Mouse (Mus musculus): Measurements from ENCODE around the gene Pomgnt2. TPM values are rescaled to one million over a fixed set of nuclear protein-coding genes. Genes with fewer than 3 reads are reported as not detected.

Pomgnt2 gene
- total and polyA plus RNA-seq, 3 experiments, result not detected

DNA sequence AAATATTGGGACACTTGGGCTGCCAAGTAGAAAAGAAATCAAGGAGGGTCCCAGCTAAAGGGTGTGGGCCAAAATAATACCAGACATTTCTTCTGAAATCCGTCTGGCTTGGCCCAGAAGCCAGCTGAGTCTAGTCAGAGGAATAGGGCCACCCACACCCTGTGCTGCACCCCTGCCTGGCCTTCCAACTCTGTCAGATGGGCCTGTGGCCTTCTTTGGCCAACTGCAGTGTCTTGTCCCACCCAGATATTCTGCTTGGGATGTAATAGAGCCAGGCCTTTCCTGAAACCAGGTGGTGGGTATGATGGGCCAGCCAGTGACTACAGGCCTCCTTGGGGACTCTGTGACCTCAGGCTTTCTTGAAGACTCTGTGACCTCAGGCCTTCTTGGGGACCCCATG is 23.7 kb downstream of the Pomgnt2 start:
- in situ Hi-C loops (cut with MboI; ENCODE audit: low pct_ligation_motif_present, low pct_unique_long_range_greater_than_20kb, low sequenced_read_pairs), result no loop called here
- H3K36me3 ChIP-seq (replicated peaks in 1 of 2; ENCODE audit: control insufficient read depth in 1 of 2, insufficient read depth in 1 of 2, low read length in 1 of 2), result no peaks in the 10 kb centered on the region

DNA sequence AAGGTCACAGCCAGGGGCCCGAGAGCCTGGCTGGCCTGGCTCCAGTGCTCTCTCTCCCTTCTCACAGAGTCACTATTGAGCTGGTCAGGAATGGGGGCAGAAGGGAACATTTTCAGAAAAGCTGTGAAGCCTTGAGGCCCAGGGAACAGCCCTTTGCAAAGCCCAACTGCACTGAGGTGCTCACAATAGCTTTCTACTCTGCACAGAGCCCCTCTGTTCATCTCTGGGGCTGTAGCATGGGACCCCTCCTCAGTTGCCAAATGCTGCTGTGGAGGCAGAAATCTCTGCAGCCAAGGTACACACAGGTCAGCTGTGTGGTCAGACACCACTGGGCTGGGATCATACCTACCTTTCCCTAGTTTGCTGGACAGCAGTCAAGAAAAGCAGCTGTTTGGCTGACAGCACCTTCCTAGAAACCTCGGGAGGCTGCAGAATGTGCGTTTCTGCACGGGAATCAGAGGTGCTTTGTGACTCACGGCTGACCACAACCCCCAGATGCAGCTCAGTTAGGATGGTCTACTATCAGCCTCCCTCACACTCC is 27.0 kb downstream of the Pomgnt2 start:
- Histone ChIP-seq H3K79me2 (replicated peaks; ENCODE audit: control insufficient read depth, extremely low read depth, insufficient read depth, poor library complexity, severe bottlenecking) (no peaks in the 10 kb centered on the region), H3K4me2 (ENCODE audit: insufficient read depth, low read depth, poor library complexity, severe bottlenecking) (no peak overlapping the region), H3K4me1 (ENCODE audit: control insufficient read depth in 1 of 2, insufficient read depth in 2 of 2) (peaks cover 3 to 4% of the 10 kb centered on the region in 2 experiments; a peak in 3 of 4 replicates), H3K9ac (ENCODE audit: insufficient read depth, low read depth) (no peak overlapping the region), H3K4me3 (replicated peaks in 1 of 3; ENCODE audit: low read depth in 2 of 3, low read length in 2 of 3, poor library complexity in 1 of 3) (no peak overlapping the region), H3K36me3 (replicated peaks in 1 of 2; ENCODE audit: control insufficient read depth in 1 of 2, insufficient read depth in 1 of 2, low read length in 1 of 2) (peaks cover 0 to 3% of the 10 kb centered on the region in 2 experiments), H3K27me3 (replicated peaks) (peaks cover 5% of the 10 kb centered on the region), H3K9me3 (replicated peaks; ENCODE audit: low read length) (no peaks in the 10 kb centered on the region), H3K27ac (ENCODE audit: insufficient read depth, low read depth) (no peak overlapping the region)
- dilution Hi-C loops (cut with MboI; ENCODE audit: extremely low pct_ligation_motif_present, extremely low pct_unique_long_range_greater_than_20kb, low sequenced_read_pairs) (no loop called here), in situ Hi-C loops (cut with MboI; ENCODE audit: low pct_ligation_motif_present, low pct_unique_long_range_greater_than_20kb, low sequenced_read_pairs) (no loop called here)
- DNase-seq (ENCODE audit: extremely low read depth), result no peak
- TF ChIP-seq ZC3H11A (IDR thresholded peaks at IDR 0.05; ENCODE audit: low read depth, low read length) (no peak), MXI1 (IDR thresholded peaks at IDR 0.05; ENCODE audit: low read depth, low read length) (no peak), NELFE (IDR thresholded peaks at IDR 0.05; ENCODE audit: low read depth, low read length) (no peak), ELF1 (IDR thresholded peaks at IDR 0.05; ENCODE audit: low read depth, low read length) (no peak), POLR2A (IDR thresholded peaks at IDR 0.05; ENCODE audit: low read depth, low read length) (no peak), KAT2A (IDR thresholded peaks at IDR 0.05; ENCODE audit: insufficient replicate concordance, low read length) (no peak), NRF1 (IDR thresholded peaks at IDR 0.05; ENCODE audit: low read depth, low read length) (no peak), TBP (conservative IDR thresholded peaks at IDR 0.05; ENCODE audit: low read depth, low read length) (no peak), BHLHE40 (IDR thresholded peaks at IDR 0.05; ENCODE audit: low read depth, low read length) (no peak), USF1 (IDR thresholded peaks at IDR 0.05; ENCODE audit: low read depth, low read length) (no peak), E2F4 (IDR thresholded peaks at IDR 0.05; ENCODE audit: insufficient replicate concordance, low read depth, low read length) (no peak), POLR2AphosphoS2 (IDR thresholded peaks at IDR 0.05; ENCODE audit: low read depth, low read length) (no peak)

More for the DNA sequence above, 23.7 kb downstream of the Pomgnt2 start:
- H3K4me2 ChIP-seq (ENCODE audit: insufficient read depth, low read depth, poor library complexity, severe bottlenecking), result no peak overlapping the region
- H3K79me2 ChIP-seq (replicated peaks; ENCODE audit: control insufficient read depth, extremely low read depth, insufficient read depth, poor library complexity, severe bottlenecking), result no peaks in the 10 kb centered on the region
- H3K27ac ChIP-seq (ENCODE audit: insufficient read depth, low read depth), result no peak overlapping the region
- H3K27me3 ChIP-seq (replicated peaks), result peaks cover 7% of the 10 kb centered on the region
- no peak overlapping the region for H3K9ac ChIP-seq (ENCODE audit: insufficient read depth, low read depth)
- dilution Hi-C loops (cut with MboI; ENCODE audit: extremely low pct_ligation_motif_present, extremely low pct_unique_long_range_greater_than_20kb, low sequenced_read_pairs), result no loop called here
- H3K9me3 ChIP-seq (replicated peaks; ENCODE audit: low read length), result no peaks in the 10 kb centered on the region
- TF ChIP-seq UBTF (IDR thresholded peaks at IDR 0.05; ENCODE audit: low read depth, low read length) (no peak), MYC (IDR thresholded peaks at IDR 0.05; ENCODE audit: low read depth, low read length) (no peak), ZNF384 (IDR thresholded peaks at IDR 0.05; ENCODE audit: low read depth, low read length) (no peak), PAX5 (IDR thresholded peaks at IDR 0.05; ENCODE audit: low read length) (no peak), CTCF (conservative IDR thresholded peaks at IDR 0.05 in 1 of 2, IDR thresholded peaks at IDR 0.05 in 1 of 2; ENCODE audit: low read depth in 2 of 2, low read length in 2 of 2) (no peak), E2F4 (IDR thresholded peaks at IDR 0.05; ENCODE audit: insufficient replicate concordance, low read depth, low read length) (no peak)
- H3K4me1 ChIP-seq (ENCODE audit: control insufficient read depth in 1 of 2, insufficient read depth in 2 of 2), result no peaks in the 10 kb centered on the region
- no peak overlapping the region for H3K4me3 ChIP-seq (replicated peaks in 1 of 3; ENCODE audit: low read depth in 2 of 3, low read length in 2 of 3, poor library complexity in 1 of 3)
- DNase-seq (ENCODE audit: extremely low read depth), result no peak

All from CH12.LX (cell line).